Mouse (Mus musculus): ENCODE data around the gene Sh3pxd2a.
A peak's percentile ranks its signal among the peaks of the same experiment; 100 is the strongest.
"Not testable (repeated sequence)": the region's sequence is repeated elsewhere in the genome, so short reads cannot be mapped to it uniquely, and the experiment has no call there.

Gene Sh3pxd2a

GRCm38 (mm10) chr19:47407332-47407731 is 56.9 kb downstream of the Sh3pxd2a start:
- no peak for DNase-seq (ENCODE audit: low spot score in 2 of 2)

- DNase-seq (ENCODE audit: low spot score in 2 of 2) = no peak
Observed at GRCm38 (mm10) chr19:47406524-47406923, 57.7 kb downstream of the Sh3pxd2a start.

- no peak for DNase-seq (ENCODE audit: low spot score in 2 of 2)
Observed at GRCm38 (mm10) chr19:47405548-47405947, 58.7 kb downstream of the Sh3pxd2a start.

- DNase-seq (ENCODE audit: low spot score in 2 of 2) = no peak
Observed at GRCm38 (mm10) chr19:47403391-47404379, 60.5 kb downstream of the Sh3pxd2a start.

GRCm38 (mm10) chr19:47402976-47403375 is 61.2 kb downstream of the Sh3pxd2a start:
- peak; percentile 60 to 68 for DNase-seq (ENCODE audit: low spot score in 2 of 2)

- DNase-seq (ENCODE audit: low spot score in 2 of 2) = no peak
Observed at GRCm38 (mm10) chr19:47402544-47402943, 61.7 kb downstream of the Sh3pxd2a start.

- DNase-seq (ENCODE audit: low spot score in 2 of 2) = no peak
Observed at GRCm38 (mm10) chr19:47399709-47400108, 64.5 kb downstream of the Sh3pxd2a start.

- DNase-seq (ENCODE audit: low spot score in 2 of 2) = no peak
Observed at GRCm38 (mm10) chr19:47399029-47399428, 65.2 kb downstream of the Sh3pxd2a start.

GRCm38 (mm10) chr19:47397882-47398671 is 66.1 kb downstream of the Sh3pxd2a start:
- no peak for DNase-seq (ENCODE audit: low spot score in 2 of 2)

GRCm38 (mm10) chr19:47395338-47395737 is 68.9 kb downstream of the Sh3pxd2a start:
- DNase-seq (ENCODE audit: low spot score in 2 of 2) = no peak

- DNase-seq (ENCODE audit: low spot score in 2 of 2) = not testable (repeated sequence)
Observed at GRCm38 (mm10) chr19:47394781-47395180, 69.4 kb downstream of the Sh3pxd2a start.

GRCm38 (mm10) chr19:47390878-47391277 is 73.3 kb downstream of the Sh3pxd2a start:
- no peak for DNase-seq (ENCODE audit: low spot score in 2 of 2)

GRCm38 (mm10) chr19:47387887-47388286 is 76.3 kb downstream of the Sh3pxd2a start:
- DNase-seq (ENCODE audit: low spot score in 2 of 2) = no peak

- DNase-seq (ENCODE audit: low spot score in 2 of 2) = no peak
Observed at GRCm38 (mm10) chr19:47387395-47387794, 76.8 kb downstream of the Sh3pxd2a start.

GRCm38 (mm10) chr19:47385971-47386370 is 78.2 kb downstream of the Sh3pxd2a start:
- DNase-seq (ENCODE audit: low spot score in 2 of 2) = no peak

GRCm38 (mm10) chr19:47384639-47385038 is 79.6 kb downstream of the Sh3pxd2a start:
- DNase-seq (ENCODE audit: low spot score in 2 of 2) = no peak

- no peak for DNase-seq (ENCODE audit: low spot score in 2 of 2)
Observed at GRCm38 (mm10) chr19:47384036-47384435, 80.2 kb downstream of the Sh3pxd2a start.

GRCm38 (mm10) chr19:47382268-47382667 is 81.9 kb downstream of the Sh3pxd2a start:
- DNase-seq (ENCODE audit: low spot score in 2 of 2) = no peak

GRCm38 (mm10) chr19:47381011-47381410 is 83.2 kb downstream of the Sh3pxd2a start:
- DNase-seq (ENCODE audit: low spot score in 2 of 2) = no peak

GRCm38 (mm10) chr19:47379141-47379540 is 85.1 kb downstream of the Sh3pxd2a start:
- DNase-seq (ENCODE audit: low spot score in 2 of 2) = no peak

- DNase-seq (ENCODE audit: low spot score in 2 of 2) = no peak
Observed at GRCm38 (mm10) chr19:47374916-47375573, 89.2 kb downstream of the Sh3pxd2a start.

- DNase-seq (ENCODE audit: low spot score in 2 of 2) = peak; percentile 37 to 71
Observed at GRCm38 (mm10) chr19:47374440-47374839, 89.8 kb downstream of the Sh3pxd2a start.
